Mouse (Mus musculus): ENCODE measurements around the gene Mymx. TPM values are rescaled to one million over a fixed set of nuclear protein-coding genes. Genes with fewer than 3 reads are reported as not detected.

Gene Mymx
- polyA plus RNA-seq, 1 experiment from 2014 or later, result 0.37 TPM

DNA sequence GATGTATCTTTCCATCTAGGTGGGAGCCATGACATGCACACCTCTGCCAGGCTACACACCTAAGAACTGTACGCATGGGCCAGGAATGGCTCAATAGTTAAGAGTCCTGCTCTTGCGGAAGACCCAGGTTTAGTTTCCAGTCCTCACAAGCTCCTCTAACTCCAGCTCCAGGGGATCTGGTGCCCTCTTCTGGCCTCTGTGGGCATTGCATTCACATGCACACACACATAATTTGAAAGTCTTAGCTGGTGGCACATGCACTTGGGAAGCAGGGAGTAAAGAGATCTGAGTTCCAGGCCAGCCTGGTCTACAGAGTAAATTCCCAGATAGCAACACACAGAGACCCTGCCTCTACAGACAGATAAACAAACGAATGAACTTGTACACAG, 15.5 kb downstream of the Mymx start:
- peaks cover 7% of the 10 kb centered on the region; the same call in 1 of the 2 replicates for H3K9me3 ChIP-seq
- H3K4me2 ChIP-seq, result no peak overlapping the region
- peaks cover 47% of the 10 kb centered on the region for H3K4me1 ChIP-seq
- H3K9ac ChIP-seq, result no peak overlapping the region
- H3K36me3 ChIP-seq, result peaks cover 43% of the 10 kb centered on the region
- H3K4me3 ChIP-seq, result no peak overlapping the region
- no peaks in the 10 kb centered on the region for H3K27me3 ChIP-seq (replicated peaks)
- no peak for ATAC-seq (ENCODE audit: extremely low read depth, insufficient number of reproducible peaks, low FRiP score, low TSS enrichment)
- 93% methylated on average over 3 of the region's 3 CpGs for WGBS
- H3K27ac ChIP-seq (replicated peaks), result peak overlapping the region; percentile 95; the same call in 1 of the 2 replicates

DNA sequence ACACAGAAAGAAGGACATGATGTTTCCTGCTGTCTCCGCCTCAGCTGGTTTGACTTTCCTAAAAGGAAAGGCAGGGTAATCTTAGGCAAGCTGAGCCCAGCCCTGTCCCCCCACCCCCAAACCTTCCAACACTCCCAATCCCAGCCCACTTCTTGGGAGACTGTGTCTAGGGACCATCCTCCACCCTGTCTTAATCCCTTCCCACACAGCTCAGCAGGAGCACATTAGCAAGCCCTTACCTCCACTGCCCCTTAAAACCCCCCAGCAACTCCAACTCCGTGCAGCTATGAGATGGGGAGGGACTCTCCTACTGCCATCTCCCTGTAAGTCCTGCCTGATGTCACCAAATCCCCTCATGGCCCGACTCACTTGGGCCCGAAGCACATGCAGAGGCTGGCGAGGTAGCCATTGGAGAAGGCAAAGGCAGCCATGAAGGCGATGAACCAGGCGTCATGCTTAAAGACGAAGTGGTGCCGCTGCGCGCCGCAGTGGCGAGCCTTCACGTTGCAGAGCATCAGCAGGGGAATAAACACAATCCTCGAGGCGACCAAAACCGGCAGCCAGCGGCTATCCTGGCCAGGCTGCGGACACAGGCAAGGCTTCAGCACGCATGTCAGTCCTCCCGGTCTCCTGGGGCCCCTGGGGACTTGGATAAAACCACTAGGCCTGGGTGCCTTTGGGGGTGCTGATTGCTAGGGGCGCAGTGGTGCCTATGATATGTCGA, 16.0 kb downstream of the Mymx start:
- H3K4me2 ChIP-seq, result peak overlapping the region; percentile 45; the same call in 1 of the 2 replicates
- H3K4me3 ChIP-seq, result no peak overlapping the region
- H3K9me3 ChIP-seq, result peaks cover 7% of the 10 kb centered on the region; the same call in 1 of the 2 replicates
- no peaks in the 10 kb centered on the region for H3K27me3 ChIP-seq (replicated peaks)
- peaks cover 46% of the 10 kb centered on the region for H3K4me1 ChIP-seq
- peak overlapping the region; percentile 95 for H3K27ac ChIP-seq (replicated peaks)
- ATAC-seq (ENCODE audit: extremely low read depth, insufficient number of reproducible peaks, low FRiP score, low TSS enrichment), result no peak
- H3K9ac ChIP-seq, result peak overlapping the region; percentile 44
- WGBS, result 63% methylated on average over 23 of the region's 23 CpGs
- H3K36me3 ChIP-seq, result peaks cover 43% of the 10 kb centered on the region

DNA sequence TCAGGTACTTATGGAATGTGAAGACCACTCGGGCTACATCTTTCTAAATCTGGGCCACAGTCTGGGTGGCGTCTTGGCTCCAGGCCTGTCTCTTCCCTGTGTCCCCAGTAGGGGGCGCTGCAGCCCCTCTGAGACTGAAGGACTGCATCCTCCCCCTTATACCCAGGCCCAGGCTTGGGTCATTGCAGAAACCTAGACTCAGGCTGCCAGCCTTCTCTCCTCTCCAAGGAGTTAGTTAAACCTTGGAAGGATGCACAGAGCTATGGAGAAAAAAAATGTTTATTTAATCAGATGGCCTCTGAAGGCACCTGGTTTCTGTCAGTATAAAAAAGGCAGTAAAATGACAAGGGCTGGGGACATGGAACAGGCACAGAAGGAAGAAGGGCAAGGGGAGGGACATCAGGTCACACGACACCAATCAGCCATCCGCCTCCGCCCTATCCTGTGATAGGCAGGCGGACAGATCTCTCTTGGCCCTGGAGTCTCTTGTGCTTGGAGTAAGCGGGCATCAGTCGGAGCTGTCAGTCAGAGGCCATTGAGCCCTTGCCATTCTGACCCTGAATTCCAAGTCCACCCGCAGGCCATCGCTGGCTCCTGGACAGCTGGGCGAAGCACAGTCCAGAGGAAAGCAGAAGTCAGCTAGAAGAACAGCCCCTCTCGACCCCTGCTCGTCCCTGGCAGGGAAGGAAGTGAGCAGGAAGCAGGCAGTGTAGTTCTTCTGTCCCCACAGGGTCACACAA, 16.8 kb downstream of the Mymx start:
- peak overlapping the region; percentile 95 for H3K27ac ChIP-seq (replicated peaks)
- H3K9me3 ChIP-seq, result peaks cover 7% of the 10 kb centered on the region; the same call in 1 of the 2 replicates
- peaks cover 41% of the 10 kb centered on the region for H3K36me3 ChIP-seq
- peak overlapping the region; percentile 45 for H3K4me2 ChIP-seq
- H3K4me3 ChIP-seq, result peak overlapping the region; percentile 17; the same call in 1 of the 2 replicates
- H3K9ac ChIP-seq, result peak overlapping the region; percentile 60
- ATAC-seq (ENCODE audit: extremely low read depth, insufficient number of reproducible peaks, low FRiP score, low TSS enrichment), result peak; percentile 53; the same call in 1 of the 2 replicates
- 8% methylated on average over 14 of the region's 14 CpGs for WGBS
- no peaks in the 10 kb centered on the region for H3K27me3 ChIP-seq (replicated peaks)
- H3K4me1 ChIP-seq, result peaks cover 46% of the 10 kb centered on the region

DNA sequence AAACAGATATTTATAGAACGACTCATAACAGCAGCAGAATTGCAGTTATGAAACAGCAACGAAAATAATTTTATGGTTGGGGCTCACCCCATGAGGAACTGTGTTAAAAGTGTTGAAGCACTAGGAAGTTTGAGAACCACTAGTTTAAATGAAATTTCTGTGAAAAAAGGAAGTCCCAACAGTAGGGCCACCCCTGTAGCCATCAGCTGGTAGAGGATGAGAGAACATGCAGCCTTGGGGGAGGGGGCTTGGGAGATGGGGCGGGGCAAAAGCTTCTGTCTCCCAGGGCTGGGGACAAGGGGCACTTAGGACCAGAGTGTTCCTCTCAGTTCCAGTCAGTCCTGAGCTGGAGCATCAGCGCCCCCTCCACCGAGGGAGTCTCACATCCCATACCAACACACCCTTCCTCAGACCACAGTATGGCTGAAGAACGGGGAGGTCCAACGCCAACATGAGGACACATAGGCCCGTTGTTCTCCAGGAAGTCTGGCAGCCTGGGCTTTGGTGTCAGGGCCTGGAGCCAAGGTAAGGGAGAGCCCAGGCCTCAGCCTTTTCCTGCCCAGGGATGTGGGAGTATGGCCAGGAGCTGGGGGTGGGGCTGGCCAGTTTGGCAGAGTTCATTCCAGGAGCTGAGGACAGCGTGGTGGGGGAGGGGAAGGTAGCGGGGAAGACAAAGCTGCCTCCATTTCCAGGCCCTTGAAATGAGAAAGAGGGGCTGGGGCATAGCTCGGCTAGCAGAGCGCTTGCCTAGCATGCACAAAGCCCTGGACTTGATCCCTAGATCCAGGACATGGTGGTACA, 17.6 kb downstream of the Mymx start:
- 29% methylated on average over 12 of the region's 12 CpGs for WGBS
- Histone ChIP-seq H3K4me2 (peak overlapping the region; percentile 45), H3K27ac (replicated peaks) (peak overlapping the region; percentile 95), H3K27me3 (replicated peaks) (no peaks in the 10 kb centered on the region), H3K9ac (peak overlapping the region; percentile 60), H3K36me3 (peaks cover 33% of the 10 kb centered on the region), H3K9me3 (peaks cover 7% of the 10 kb centered on the region; the same call in 1 of the 2 replicates), H3K4me1 (peaks cover 46% of the 10 kb centered on the region), H3K4me3 (peak overlapping the region; percentile 17; the same call in 1 of the 2 replicates)
- peak; percentile 45 for ATAC-seq (ENCODE audit: extremely low read depth, insufficient number of reproducible peaks, low FRiP score, low TSS enrichment)

DNA sequence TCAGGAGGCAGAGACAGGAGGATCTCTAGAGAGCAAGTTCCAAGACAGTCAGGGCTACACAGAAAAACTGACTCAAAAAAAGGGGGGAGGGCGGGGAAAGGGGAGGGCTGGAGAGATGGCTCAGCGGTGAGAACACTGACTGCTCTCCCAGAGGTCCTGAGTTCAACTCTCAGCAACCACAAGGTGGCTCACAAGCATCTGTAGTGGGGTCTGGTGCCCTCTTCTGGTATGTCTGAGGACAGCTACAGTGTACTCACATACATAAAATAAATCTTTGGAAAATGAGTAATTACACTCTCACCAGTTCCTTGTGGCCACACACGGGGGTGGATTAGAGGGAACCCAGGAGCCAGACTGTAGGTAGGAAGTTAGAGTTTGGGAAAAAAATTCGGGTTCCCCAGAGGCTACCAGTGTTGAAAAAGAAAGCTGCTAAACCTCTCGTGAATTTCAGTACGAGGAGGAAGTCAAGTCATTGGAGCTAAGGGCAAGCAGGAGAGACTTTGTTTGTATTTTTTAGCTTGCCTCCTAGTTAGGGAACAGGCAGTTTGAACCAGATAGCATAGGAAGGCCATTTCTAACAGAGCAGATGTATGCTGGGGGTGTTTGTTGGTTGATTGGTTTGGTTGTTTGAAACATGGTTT, 19.1 kb downstream of the Mymx start:
- 62% methylated on average over 6 of the region's 6 CpGs for WGBS
- Histone ChIP-seq H3K4me3 (no peak overlapping the region), H3K36me3 (peaks cover 19% of the 10 kb centered on the region), H3K4me1 (peaks cover 56% of the 10 kb centered on the region), H3K27me3 (replicated peaks) (no peaks in the 10 kb centered on the region), H3K9me3 (peaks cover 7% of the 10 kb centered on the region; the same call in 1 of the 2 replicates), H3K4me2 (no peak overlapping the region), H3K9ac (no peak overlapping the region), H3K27ac (replicated peaks) (0 out of 2 replicates have a peak overlapping the region, but pooled peaks have one; percentile 95)
- no peak for ATAC-seq (ENCODE audit: extremely low read depth, insufficient number of reproducible peaks, low FRiP score, low TSS enrichment)

DNA sequence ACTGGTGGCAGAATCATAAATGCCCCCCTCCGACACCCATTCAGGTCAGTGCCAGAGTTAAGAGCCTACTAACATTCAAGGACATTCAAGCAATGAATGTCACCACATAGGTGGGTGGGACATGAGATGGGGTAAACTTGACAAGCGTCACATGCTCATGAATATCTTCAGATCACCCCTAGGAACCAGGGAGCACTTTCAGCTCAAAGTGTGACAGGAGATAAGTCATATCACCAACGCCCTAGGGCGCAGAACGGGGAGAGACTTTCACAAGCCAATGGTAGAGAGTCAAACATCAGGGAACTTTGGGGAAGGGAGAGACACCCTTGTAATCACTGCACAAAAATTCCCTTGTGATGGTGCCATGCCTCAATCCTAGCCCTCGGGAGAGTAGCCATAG, 19.7 kb downstream of the Mymx start:
- H3K27ac ChIP-seq (replicated peaks), result peak overlapping the region; percentile 59; the same call in 1 of the 2 replicates
- H3K36me3 ChIP-seq, result peaks cover 12% of the 10 kb centered on the region
- no peak for ATAC-seq (ENCODE audit: extremely low read depth, insufficient number of reproducible peaks, low FRiP score, low TSS enrichment)
- 68% methylated on average over 6 of the region's 6 CpGs for WGBS
- peaks cover 59% of the 10 kb centered on the region for H3K4me1 ChIP-seq
- no peak overlapping the region for H3K9ac ChIP-seq
- H3K27me3 ChIP-seq (replicated peaks), result no peaks in the 10 kb centered on the region
- no peak overlapping the region for H3K4me2 ChIP-seq
- H3K4me3 ChIP-seq, result no peak overlapping the region
- H3K9me3 ChIP-seq, result peaks cover 7% of the 10 kb centered on the region; the same call in 1 of the 2 replicates

DNA sequence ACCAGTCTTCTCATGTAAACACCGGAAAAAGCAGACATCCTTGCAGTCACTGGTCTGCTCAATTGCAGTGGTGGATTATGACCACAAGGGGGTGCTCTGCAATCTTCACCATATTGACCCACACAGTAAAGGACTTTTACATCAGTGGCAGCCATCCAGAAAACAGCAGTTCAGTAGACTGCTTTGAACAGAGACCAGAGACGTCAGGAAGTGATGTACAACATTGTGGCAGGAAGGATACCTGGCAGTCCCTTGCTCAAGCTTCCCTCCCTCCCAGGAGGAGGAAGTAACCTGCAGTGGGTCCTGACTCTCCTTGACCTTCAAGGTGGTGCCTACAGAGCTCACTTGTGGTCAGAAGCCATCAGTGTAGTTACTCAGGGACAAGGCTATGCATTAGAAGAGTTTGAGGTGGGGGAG, 20.3 kb downstream of the Mymx start:
- Histone ChIP-seq H3K4me2 (no peak overlapping the region), H3K4me1 (peaks cover 59% of the 10 kb centered on the region), H3K9me3 (peaks cover 3% of the 10 kb centered on the region; the same call in 1 of the 2 replicates), H3K4me3 (no peak overlapping the region), H3K9ac (no peak overlapping the region), H3K36me3 (peaks cover 6% of the 10 kb centered on the region), H3K27me3 (replicated peaks) (no peaks in the 10 kb centered on the region), H3K27ac (replicated peaks) (peak overlapping the region; percentile 59)
- no peak for ATAC-seq (ENCODE audit: extremely low read depth, insufficient number of reproducible peaks, low FRiP score, low TSS enrichment)
- WGBS, result 12% methylated on average over 2 of the region's 2 CpGs

DNA sequence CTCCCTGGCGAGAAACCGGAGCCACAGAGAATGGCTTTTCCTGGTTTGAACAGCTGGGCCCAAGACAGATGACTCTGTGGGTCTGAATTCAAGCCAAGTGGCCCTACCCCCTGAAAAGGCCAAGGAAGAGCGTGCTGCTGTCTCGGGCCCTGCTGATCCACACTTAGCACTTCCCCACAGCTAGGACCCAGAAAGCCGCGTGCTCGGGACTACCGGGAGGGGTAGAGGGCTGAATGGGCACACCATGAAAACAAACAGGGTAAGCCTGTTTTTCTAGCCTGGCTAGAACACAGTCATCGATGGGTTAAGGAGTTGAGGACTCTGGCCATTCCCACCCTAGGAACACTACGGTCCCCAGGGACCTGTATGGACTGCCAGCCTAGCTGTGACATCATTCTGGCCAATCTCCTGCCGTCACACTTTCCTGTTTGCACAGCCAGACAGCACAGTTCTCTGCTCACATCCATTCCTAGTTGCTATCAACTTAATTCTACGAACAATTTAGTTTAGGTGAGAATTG, 20.9 kb downstream of the Mymx start:
- Histone ChIP-seq H3K4me1 (peaks cover 56% of the 10 kb centered on the region), H3K9me3 (no peaks in the 10 kb centered on the region), H3K4me2 (0 out of 2 replicates have a peak overlapping the region, but pooled peaks have one; percentile 4), H3K27me3 (replicated peaks) (no peaks in the 10 kb centered on the region), H3K9ac (peak overlapping the region; percentile 33; the same call in 1 of the 2 replicates), H3K4me3 (no peak overlapping the region), H3K36me3 (peaks cover under 1% of the 10 kb centered on the region; the same call in 1 of the 2 replicates), H3K27ac (replicated peaks) (peak overlapping the region; percentile 59)
- 32% methylated on average over 12 of the region's 12 CpGs for WGBS
- no peak for ATAC-seq (ENCODE audit: extremely low read depth, insufficient number of reproducible peaks, low FRiP score, low TSS enrichment)

DNA sequence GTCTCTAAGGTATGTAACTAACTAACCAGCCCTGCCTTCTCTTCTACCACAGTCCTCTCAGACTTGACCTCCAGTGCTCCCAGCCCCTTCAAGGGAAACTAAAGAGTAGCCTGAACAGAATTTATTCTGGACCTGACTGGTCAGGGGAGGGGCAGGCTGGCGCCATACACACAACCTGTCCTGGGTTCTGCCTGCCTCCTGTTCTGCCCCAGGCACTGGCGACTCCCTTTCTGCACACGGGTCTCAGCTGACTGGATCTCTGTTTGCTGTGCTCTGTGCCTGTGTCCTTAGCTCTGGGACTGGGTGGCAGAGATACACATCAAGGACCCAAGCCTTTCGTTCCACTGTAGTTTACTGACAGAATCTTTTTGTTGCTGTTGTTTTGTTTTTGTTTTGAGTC, 22.3 kb downstream of the Mymx start:
- Histone ChIP-seq H3K9ac (no peak overlapping the region), H3K27me3 (replicated peaks) (no peaks in the 10 kb centered on the region), H3K36me3 (no peaks in the 10 kb centered on the region), H3K9me3 (no peaks in the 10 kb centered on the region), H3K4me2 (no peak overlapping the region), H3K4me3 (no peak overlapping the region), H3K27ac (replicated peaks) (no peak overlapping the region), H3K4me1 (peaks cover 52% of the 10 kb centered on the region)
- 84% methylated on average over 4 of the region's 4 CpGs for WGBS
- no peak for ATAC-seq (ENCODE audit: extremely low read depth, insufficient number of reproducible peaks, low FRiP score, low TSS enrichment)

DNA sequence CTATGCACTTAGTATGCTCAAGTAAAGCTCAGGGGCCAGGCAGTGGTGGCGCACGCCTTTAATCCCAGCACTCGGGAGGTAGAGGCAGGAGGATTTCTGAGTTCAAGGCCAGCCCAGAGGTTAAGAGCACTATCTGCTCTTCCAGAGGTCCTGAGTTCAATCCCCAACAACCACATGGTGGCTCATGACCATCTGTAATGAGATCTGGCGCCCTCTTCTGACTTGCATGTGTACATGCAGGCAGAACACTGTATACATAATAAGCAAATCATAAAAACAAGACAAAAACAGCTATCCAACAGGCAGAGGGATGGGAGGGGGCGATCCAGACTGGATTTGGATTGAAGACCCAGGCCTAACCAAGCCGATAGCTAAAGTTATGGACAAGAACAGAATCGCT, 23.1 kb downstream of the Mymx start:
- no peaks in the 10 kb centered on the region for H3K36me3 ChIP-seq
- ATAC-seq (ENCODE audit: extremely low read depth, insufficient number of reproducible peaks, low FRiP score, low TSS enrichment), result no peak
- no peak overlapping the region for H3K4me3 ChIP-seq
- WGBS, result 70% methylated on average over 7 of the region's 7 CpGs
- H3K4me2 ChIP-seq, result no peak overlapping the region
- H3K27ac ChIP-seq (replicated peaks), result peak overlapping the region; percentile 87
- no peaks in the 10 kb centered on the region for H3K9me3 ChIP-seq
- peaks cover 49% of the 10 kb centered on the region for H3K4me1 ChIP-seq
- H3K27me3 ChIP-seq (replicated peaks), result no peaks in the 10 kb centered on the region
- peak overlapping the region; percentile 38; the same call in 1 of the 2 replicates for H3K9ac ChIP-seq
